Mouse (Mus musculus): ENCODE measurements around the gene Hes7.
A peak's percentile ranks its signal among the peaks of the same experiment; 100 is the strongest.

The Hes7 gene

GRCm38 (mm10) chr11:69120221-69121000 is at the start of gene Hes7:
Hes7 (plus strand) TSS chr11:69120404.
- peak; percentile 25 to 46 for DNase-seq

- DNase-seq: peak; percentile 96 to 97
These were observed 49.5 kb upstream of the Hes7 start, which contains the start of gene Tmem107 for GRCm38 (mm10) chr11:69070590-69071222. Tmem107 (plus strand) TSS chr11:69070806.

DNA sequence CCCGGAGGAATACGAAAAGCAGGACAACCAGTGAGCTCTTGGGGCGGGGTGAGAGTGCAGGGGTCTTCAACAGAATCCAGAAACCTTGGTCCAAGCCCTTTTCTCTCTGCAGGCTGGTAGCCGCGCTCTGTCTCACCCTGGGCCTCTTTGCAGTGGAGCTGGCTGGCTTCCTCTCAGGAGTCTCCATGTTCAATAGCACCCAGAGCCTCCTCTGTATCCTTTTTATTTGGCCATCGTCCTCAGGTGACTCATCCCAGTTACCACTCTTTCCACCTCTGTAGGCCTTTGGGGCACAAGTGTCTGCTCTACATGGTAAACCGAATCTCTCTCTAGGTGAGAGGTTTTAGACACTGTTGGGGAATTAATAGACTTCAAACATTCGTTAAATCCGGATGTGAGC is 48.9 kb upstream of the Hes7 start:
- DNase-seq: no peak

DNA sequence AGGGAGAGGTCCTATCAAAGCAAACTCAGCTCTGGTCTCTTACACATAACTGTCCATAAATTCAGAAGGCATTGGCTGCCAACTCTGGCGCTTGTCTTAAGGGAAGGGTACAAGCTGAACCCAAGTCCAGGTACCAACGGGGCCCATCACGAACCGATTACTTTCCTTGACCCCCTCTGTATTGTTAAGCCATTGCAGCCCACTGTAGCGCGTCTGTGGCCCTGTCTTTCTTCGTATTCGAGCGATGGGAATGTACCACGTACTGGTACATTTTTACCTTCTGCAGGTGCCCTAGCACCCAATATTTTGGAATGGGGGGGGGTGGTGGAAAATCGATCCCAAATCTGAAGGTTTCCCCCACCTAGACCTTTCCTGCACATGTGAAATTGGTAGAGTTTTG is 48.0 kb upstream of the Hes7 start:
- DNase-seq: no peak

DNA sequence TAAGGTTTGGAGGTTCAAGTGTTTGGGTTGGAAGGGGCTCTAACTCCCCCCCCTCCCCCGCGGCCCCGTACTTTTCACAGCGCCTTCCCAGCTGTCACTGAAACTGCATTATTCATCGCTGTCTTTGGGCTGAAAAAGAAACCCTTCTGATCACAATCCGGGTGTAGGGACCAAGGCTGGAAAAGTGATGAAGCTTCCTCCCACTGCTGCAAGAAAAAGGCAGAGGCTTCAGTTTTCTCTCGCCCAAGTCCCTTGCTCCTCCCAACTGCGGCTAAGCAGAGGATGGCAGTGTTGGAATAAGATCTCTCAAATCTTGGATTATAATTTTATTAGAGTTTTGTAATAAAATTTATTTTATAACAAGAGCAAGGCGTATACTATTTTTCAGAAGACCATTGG is 47.5 kb upstream of the Hes7 start:
- peak in 1 of 2 experiments; percentile 46 for DNase-seq

DNA sequence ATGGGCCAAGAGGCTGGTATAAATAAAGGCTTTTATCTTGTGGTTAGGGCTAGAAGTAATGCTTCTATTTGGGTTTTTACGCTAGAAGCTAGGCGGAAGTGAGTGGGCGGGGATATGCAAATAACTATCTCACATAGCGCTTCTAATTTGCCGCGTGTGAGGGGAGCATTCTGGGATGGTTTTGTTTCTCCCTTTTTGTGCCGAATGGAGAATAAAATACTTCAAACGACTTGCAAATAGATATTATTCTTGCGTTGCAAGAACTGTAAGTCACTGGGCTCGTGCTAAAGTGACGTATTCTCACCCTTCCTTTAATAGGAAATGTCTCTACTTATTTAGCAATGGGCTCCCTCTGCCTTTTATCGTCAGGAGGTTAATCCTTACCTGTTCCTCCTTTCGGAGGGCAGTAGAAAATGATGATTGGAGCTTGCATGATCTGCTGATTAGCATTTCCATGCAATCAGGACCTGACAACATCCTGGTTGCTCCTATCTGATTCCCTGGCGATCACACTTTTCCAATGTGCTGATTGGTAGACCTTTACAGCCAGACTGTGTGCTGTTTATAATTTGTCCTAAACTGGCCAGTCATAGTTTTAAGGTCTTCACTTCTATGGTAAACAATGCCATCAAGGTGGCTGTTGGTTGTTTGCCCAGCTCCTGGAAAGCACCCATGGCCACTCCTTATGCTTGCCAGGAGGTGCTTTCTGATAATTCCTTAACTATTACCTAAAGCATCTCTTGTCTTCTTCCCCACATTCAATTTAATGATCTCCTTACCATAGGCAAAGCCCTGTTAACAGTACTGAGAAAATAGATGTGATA is 46.9 kb upstream of the Hes7 start:
- peak; percentile 79 to 87 for DNase-seq

DNA sequence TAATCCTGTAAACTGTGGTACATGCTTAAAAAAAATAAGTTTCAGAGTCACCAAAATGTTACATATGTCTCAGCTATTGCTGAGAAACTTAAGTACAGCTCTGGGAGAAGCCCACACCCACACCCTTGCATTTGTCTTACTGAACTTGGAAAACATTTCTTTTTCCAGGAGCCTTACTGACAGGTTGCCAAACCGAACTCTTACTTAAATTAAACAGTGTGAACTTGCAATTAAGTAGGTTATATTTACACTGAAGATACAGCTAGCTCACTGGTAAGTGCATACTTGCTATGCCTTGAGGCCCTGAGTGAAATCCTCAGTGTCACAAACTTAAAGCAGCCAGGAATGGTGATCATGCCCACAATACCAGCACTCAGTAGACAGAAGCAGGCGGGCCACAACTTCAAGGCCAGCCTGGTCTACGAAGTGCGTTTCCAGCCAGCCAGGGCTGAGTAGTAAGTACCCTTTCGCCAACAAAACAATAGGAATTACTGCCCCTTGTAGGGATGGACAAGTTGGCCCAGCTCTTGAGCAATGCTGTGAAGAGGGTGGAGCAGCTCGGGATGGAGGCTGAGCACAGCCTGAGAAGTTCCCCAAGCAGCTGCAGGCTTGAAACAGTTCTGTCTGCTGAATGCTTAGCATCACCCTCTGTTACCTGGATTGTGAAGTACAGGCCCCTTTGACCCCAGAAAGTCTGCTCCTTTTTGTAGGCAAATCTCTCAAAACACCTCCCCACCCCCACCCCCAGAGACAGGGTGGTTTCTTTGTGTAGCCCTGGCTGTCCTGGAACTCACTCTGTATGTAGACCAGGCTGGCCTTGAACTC is 46.0 kb upstream of the Hes7 start:
- no peak for DNase-seq

GRCm38 (mm10) chr11:69074776-69075069 is 45.5 kb upstream of the Hes7 start:
- no peak for DNase-seq

GRCm38 (mm10) chr11:69075764-69076479 is 44.3 kb upstream of the Hes7 start:
- DNase-seq: no peak

DNA sequence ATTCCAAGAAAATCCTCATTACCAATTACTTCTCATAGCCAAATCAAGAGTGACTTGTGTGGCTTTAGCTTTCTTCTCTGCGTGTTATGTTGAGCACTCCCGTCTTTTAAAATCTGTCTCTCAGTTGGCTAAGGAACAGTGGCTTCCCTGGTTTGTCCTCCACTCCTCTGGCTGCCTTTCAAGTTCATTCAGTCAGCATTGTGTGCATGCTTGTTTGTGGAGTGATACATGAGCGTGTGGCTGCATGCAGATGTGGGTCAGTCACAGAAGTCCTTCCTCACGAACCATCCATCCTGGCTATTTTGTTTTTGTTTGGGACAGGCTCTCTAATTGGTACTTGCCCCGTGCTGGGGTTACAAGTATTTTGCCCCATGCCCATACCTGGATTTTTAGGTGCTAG is 43.6 kb upstream of the Hes7 start:
- no peak for DNase-seq

- no peak for DNase-seq
These were observed 42.9 kb upstream of the Hes7 start for GRCm38 (mm10) chr11:69077316-69077715.

DNA sequence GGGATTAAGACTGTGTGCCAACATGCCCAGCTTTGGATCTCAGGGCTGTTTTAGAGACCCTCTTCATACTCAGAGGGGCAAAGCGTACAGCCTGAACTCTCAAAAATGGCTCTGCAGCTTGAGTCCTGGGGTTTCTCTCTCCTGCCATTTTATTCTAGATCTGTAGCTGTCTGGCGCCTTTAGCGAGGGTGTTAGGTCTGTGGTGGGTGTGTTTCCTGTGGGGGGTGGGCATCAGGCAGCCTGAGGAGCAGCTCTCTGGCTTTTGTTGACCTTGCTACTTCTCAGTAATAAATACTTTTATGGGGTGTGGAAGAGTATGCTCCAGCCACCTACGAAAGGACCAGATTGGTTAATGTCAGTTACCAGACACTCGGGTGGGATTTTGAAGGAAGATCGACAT is 42.2 kb upstream of the Hes7 start:
- no peak for DNase-seq

DNA sequence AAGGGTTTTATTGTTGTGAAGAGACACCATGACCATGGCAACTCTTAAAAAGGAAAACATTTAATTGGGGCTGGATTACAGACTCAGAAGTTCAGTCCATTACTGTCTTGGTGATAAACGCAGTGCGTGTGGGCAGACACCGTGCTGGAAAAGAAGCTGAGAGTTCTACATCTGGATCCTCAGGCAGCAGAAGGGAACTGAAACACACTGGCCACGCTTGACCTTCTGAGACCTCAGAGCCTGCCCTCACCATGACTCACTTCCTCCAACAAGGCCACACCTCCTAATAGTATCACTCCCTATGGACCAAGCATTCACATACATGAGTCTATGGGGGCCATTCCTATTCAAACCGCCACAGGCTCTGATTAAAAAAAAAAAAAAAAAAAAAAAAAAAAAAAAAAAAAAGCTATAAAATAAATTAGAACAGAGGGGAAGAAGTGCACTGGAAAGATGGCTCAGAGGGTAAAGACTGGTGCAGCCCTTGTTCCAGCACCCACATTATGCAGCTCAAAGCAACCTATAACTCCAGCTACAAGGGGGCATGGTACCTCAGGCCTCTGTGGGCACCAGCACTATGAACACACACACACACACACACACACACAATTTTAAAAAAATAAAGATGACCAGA is 41.3 kb upstream of the Hes7 start:
- DNase-seq: no peak

DNA sequence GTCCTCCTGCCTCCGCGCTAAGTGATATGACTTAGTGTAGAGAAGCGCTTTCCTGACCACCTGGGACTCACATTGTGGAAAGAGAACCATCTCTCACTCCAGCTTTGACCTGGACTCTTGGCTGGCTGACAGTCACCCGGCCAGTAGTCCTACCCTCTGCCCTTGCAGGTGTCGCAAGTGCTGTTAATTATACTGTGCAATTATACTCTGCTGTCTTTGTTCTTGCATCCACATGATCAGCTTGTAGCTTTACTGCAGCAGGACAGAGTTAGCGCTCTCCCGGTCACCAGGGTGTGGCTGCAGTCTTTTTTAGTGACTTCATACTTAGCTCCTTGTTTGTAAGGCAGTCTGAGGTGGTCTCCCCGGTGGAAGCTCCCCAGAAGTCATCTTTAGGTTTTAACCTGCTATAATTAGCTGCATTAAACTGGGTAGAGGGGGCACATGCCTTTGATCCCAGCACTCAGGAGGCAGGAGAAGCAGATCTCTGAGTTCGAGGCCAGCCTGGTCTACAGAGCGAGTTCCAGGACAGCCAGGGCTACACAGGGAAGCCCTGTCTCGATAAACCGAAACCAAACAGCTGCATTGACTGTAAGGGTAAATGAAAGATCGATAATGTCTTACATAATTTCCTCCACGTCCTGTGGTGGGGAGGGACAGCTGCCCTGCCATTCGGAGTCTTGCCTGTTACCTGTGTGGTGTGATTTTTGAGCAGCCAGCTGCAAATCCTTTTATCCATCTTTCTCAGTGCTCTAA is 39.9 kb upstream of the Hes7 start:
- peak in 1 of 2 experiments; percentile 3 for DNase-seq

DNA sequence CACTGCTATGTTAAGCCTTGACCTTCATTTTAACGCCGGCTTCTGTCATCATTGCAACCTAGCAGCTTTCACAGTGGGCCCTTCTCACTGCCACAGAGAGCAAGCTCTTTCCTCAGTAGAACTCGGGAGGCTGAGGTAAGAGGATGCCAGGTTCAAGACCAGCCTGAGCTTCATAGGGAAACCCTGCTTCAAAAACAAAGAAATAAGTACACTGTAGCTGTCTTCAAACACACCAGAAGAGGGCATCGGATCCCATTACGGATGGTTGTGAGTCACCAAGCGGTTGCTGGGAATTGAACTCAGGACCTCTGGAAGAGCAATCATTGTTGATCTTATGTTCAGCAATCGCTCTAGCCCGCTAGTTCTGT is 39.4 kb upstream of the Hes7 start:
- no peak for DNase-seq

DNA sequence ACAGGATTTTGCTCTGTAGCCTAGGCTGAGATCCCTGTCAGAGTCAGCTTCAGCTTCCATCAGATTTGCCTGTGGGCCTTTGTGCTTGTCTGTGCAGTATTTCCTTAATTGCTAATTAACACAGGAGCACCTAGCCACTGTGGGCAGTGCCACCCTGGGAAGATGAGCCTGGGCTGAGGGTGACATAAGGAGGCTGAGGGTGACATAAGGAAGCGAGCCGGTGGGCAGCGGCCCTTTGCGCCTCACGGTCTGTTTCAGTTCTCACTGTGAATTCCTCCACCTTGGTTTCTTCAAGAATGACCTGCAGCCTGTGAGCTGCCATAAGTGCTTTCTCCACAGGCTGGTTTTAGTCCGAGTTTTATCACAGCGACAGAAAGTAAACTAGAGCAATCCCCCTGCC is 38.6 kb upstream of the Hes7 start:
- peak in 1 of 2 experiments; percentile 4 for DNase-seq

- peak in 1 of 2 experiments; percentile 3 for DNase-seq
These were observed 34.6 kb upstream of the Hes7 start for GRCm38 (mm10) chr11:69085608-69086007.

DNA sequence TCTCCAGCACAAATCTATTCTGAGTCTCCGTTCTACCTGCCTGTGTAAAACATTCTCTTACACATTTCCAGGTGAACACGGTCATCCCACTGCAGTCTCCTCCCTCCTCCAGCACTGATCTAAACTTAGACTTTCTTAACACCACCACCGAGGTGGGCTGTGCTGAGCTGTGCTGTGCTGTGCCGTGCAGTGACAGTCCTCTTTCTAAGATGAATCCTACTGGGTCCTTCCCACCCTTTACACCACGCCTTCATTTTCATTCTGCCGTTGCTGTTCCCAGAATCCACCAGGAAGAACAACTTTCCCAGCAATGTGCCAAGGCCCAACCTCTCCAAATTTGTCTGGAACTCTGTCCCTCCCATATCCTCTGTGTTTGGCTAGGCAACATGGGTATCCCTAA is 33.8 kb upstream of the Hes7 start:
- peak in 1 of 2 experiments; percentile 2 for DNase-seq

GRCm38 (mm10) chr11:69087082-69087481 is 33.1 kb upstream of the Hes7 start:
- DNase-seq: peak in 1 of 2 experiments; percentile 10

DNA sequence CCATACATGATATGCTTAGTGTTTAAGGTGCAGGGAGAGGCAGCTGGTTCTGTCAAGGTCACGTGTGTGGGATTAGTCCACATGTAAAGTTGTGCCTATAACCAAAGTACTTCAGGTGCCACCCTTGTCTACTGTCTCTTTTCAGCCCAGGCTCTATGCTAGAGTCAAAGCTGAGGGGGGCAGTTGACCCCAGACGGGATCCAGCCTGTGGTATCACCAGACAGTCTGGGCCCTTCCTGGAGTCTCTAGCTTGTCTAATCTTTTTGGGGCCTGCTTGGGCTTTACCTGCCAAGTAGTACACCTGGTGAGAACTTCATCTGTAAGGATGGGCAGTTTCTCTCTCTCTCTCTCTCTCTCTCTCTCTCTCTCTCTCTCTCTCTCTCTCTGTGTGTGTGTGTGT is 32.6 kb upstream of the Hes7 start:
- DNase-seq: peak in 1 of 2 experiments; percentile 15
